Mouse (Mus musculus) MEL (cell line): ENCODE measurements at regions not wholly inside any gene's neighbourhood (a gene's known extent, or its start where the extent isn't known, plus 50 kb on each side); places are given as distances from the start of the nearest gene placed in this dataset.

Source experiments
- DNase-seq: peaks from one replicate; pipeline ENCODE4 v3.0.0; 2011; ENCODE audit warnings: low read depth, low spot score
- H3K27ac ChIP-seq: 2 replicates; pipeline ENCODE4 v1.5.1; 2012; ENCODE audit warnings: low read depth, mild to moderate bottlenecking, control low read depth, low read length, moderate library complexity; ENCODE audit not compliant: control insufficient read depth
- H3K27me3 ChIP-seq, 2 experiments: fragments of 150-350 bp in 1 of 2; sonication (generic) in 1 of 2; 2 replicates each; pipeline ENCODE4 v1.6.1; 2012; ENCODE audit warnings: low read length in 2 of 2, mild to moderate bottlenecking in 2 of 2, improper control_type of control experiment in 1 of 2, moderate library complexity in 1 of 2; ENCODE audit not compliant: insufficient read depth in 2 of 2, control insufficient read depth in 1 of 2
- H3K36me3 ChIP-seq, 2 experiments: 2 replicates each; pipeline ENCODE4 v1.6.1; 2012 to 2014; ENCODE audit warnings: low read length in 2 of 2, improper control_type of control experiment in 1 of 2, inconsistent platforms in 1 of 2, mild to moderate bottlenecking in 1 of 2; ENCODE audit not compliant: insufficient read depth in 2 of 2, control insufficient read depth in 1 of 2
- H3K4me1 ChIP-seq, 2 experiments: fragments of 150-350 bp in 1 of 2; sonication (generic) in 1 of 2; 2 replicates each; pipeline ENCODE4 v1.6.1; 2012; ENCODE audit warnings: low read length in 2 of 2, improper control_type of control experiment in 1 of 2, mild to moderate bottlenecking in 1 of 2; ENCODE audit not compliant: insufficient read depth in 2 of 2, control insufficient read depth in 1 of 2
- H3K4me3 ChIP-seq, 2 experiments: fragments of 150-350 bp in 1 of 2; sonication (generic) in 1 of 2; 2 replicates each; pipeline ENCODE4 v1.5.1; 2012; ENCODE audit warnings: low read depth in 2 of 2, low read length in 2 of 2, mild to moderate bottlenecking in 2 of 2, moderate library complexity in 2 of 2, control low read depth in 1 of 2, improper control_type of control experiment in 1 of 2; ENCODE audit not compliant: control insufficient read depth in 1 of 2, insufficient read depth in 1 of 2
- H3K79me2 ChIP-seq: 2 replicates; pipeline ENCODE4 v1.6.1; 2012; ENCODE audit warnings: mild to moderate bottlenecking, low read length, moderate library complexity; ENCODE audit not compliant: control insufficient read depth, poor library complexity, insufficient read depth
- H3K9ac ChIP-seq: 2 replicates; pipeline ENCODE4 v1.6.1; 2012; ENCODE audit warnings: low read depth, mild to moderate bottlenecking, control low read depth, low read length, moderate library complexity; ENCODE audit not compliant: control insufficient read depth, poor library complexity, severe bottlenecking
- H3K9me3 ChIP-seq: fragments of 150-350 bp; sonication (generic); replicated peaks from 2 replicates; pipeline ENCODE4 v1.6.1; 2012; ENCODE audit warnings: mild to moderate bottlenecking, low read length, improper control_type of control experiment, moderate library complexity; ENCODE audit not compliant: insufficient read depth
- CHD2 ChIP-seq: IDR thresholded peaks from 2 replicates; pipeline ENCODE4 v1.6.1; 2011; ENCODE audit warnings: low read length, improper control_type of control experiment
- CTCF ChIP-seq, 3 experiments: IDR thresholded peaks in 2 of 3; conservative IDR thresholded peaks in 1 of 3; 2 replicates each; pipeline ENCODE4 v1.5.1; 2011 to 2012; ENCODE audit warnings: low read length in 3 of 3, low read depth in 2 of 3, mild to moderate bottlenecking in 2 of 3, improper control_type of control experiment in 1 of 3, inconsistent platforms in 1 of 3, mixed read lengths in 1 of 3, moderate library complexity in 1 of 3; ENCODE audit not compliant: control insufficient read depth in 1 of 3, insufficient read depth in 1 of 3, poor library complexity in 1 of 3, severe bottlenecking in 1 of 3
- E2F4 ChIP-seq: IDR thresholded peaks from 2 replicates; pipeline ENCODE4 v1.6.1; 2011; ENCODE audit warnings: low read depth, low read length, improper control_type of control experiment, borderline replicate concordance
- GABPA ChIP-seq: IDR thresholded peaks from 2 replicates; pipeline ENCODE4 v1.6.1; 2012; ENCODE audit warnings: low read depth, mild to moderate bottlenecking, inconsistent platforms, low read length, improper control_type of control experiment, moderate library complexity
- HCFC1 ChIP-seq: IDR thresholded peaks from 2 replicates; pipeline ENCODE4 v1.6.1; 2012; ENCODE audit warnings: low read depth, mild to moderate bottlenecking, inconsistent platforms, low read length, improper control_type of control experiment, moderate library complexity
- MYB ChIP-seq: IDR thresholded peaks from 2 replicates; pipeline ENCODE4 v1.6.1; 2011; ENCODE audit warnings: mild to moderate bottlenecking, low read depth, low read length, improper control_type of control experiment
- NELFE ChIP-seq: IDR thresholded peaks from 2 replicates; pipeline ENCODE4 v1.6.1; 2011; ENCODE audit warnings: low read depth, low read length, improper control_type of control experiment
- NRF1 ChIP-seq: IDR thresholded peaks from 2 replicates; pipeline ENCODE4 v1.6.1; 2014; ENCODE audit warnings: low read depth, mild to moderate bottlenecking, inconsistent platforms, low read length, improper control_type of control experiment, moderate library complexity; ENCODE audit not compliant: poor library complexity, insufficient read depth, severe bottlenecking
- POLR2AphosphoS5 ChIP-seq: IDR thresholded peaks from 2 replicates; pipeline ENCODE4 v1.6.1; 2012; ENCODE audit warnings: low read depth, borderline replicate concordance, mild to moderate bottlenecking, inconsistent platforms, low read length, moderate library complexity, mixed read lengths
- RCOR1 ChIP-seq: IDR thresholded peaks from 2 replicates; pipeline ENCODE4 v1.6.1; 2012; ENCODE audit warnings: low read depth, mild to moderate bottlenecking, inconsistent platforms, low read length, improper control_type of control experiment
- SIN3A ChIP-seq: IDR thresholded peaks from 2 replicates; pipeline ENCODE4 v1.6.1; 2012; ENCODE audit warnings: low read length, improper control_type of control experiment, inconsistent platforms
- TBP ChIP-seq: IDR thresholded peaks from 2 replicates; pipeline ENCODE4 v1.8.0; 2011; ENCODE audit warnings: low read depth, low read length, improper control_type of control experiment
- TCF12 ChIP-seq: IDR thresholded peaks from 2 replicates; pipeline ENCODE4 v1.6.1; 2014; ENCODE audit warnings: low read depth, mild to moderate bottlenecking, inconsistent platforms, low read length, improper control_type of control experiment, moderate library complexity
- UBTF ChIP-seq: IDR thresholded peaks from 2 replicates; pipeline ENCODE4 v1.6.1; 2012; ENCODE audit warnings: low read depth, mild to moderate bottlenecking, inconsistent platforms, low read length, improper control_type of control experiment, moderate library complexity, borderline replicate concordance; ENCODE audit not compliant: insufficient read depth
- USF1 ChIP-seq: IDR thresholded peaks from 2 replicates; pipeline ENCODE4 v1.6.1; 2014; ENCODE audit warnings: low read depth, mild to moderate bottlenecking, inconsistent platforms, low read length, improper control_type of control experiment, moderate library complexity
- ZNF384 ChIP-seq: IDR thresholded peaks from 2 replicates; pipeline ENCODE4 v1.6.1; 2012; ENCODE audit warnings: low read depth, mild to moderate bottlenecking, inconsistent platforms, low read length, improper control_type of control experiment

- H3K4me1 ChIP-seq = no peaks in the 10 kb centered on the region
- no peaks in the 10 kb centered on the region for H3K36me3 ChIP-seq
- no peak overlapping the region for H3K9ac ChIP-seq
- H3K27ac ChIP-seq = no peak overlapping the region
- TF ChIP-seq TCF12 = no peak
- TF ChIP-seq SIN3A = no peak
- TF ChIP-seq CTCF (IDR thresholded peaks at IDR 0.05 in 2 of 3, conservative IDR thresholded peaks at IDR 0.05 in 1 of 3; ENCODE audit: control insufficient read depth in 1 of 3, insufficient read depth in 1 of 3, low read depth in 2 of 3, low read length in 3 of 3, poor library complexity in 1 of 3, severe bottlenecking in 1 of 3) = no peak
- no peak for TF ChIP-seq NRF1
- no peak for TF ChIP-seq RCOR1
- TF ChIP-seq UBTF = no peak
- no peak for TF ChIP-seq CHD2
- no peak for TF ChIP-seq NELFE
- TF ChIP-seq HCFC1 = no peak
- no peak for TF ChIP-seq TBP
- no peak for TF ChIP-seq USF1
- no peak for TF ChIP-seq MYB
- TF ChIP-seq POLR2AphosphoS5 = no peak
- no peak for TF ChIP-seq GABPA
- no peak for TF ChIP-seq ZNF384
- no peak for TF ChIP-seq E2F4
- no peak overlapping the region for H3K4me3 ChIP-seq
- no peak for DNase-seq
- H3K79me2 ChIP-seq = no peaks in the 10 kb centered on the region
- no peaks in the 10 kb centered on the region for H3K9me3 ChIP-seq
- no peaks in the 10 kb centered on the region for H3K27me3 ChIP-seq
Measured at GRCm38 (mm10) chr1:194342568-194342967, 275.4 kb upstream of the Plxna2 start.

GRCm38 (mm10) chr1:194341758-194342157 is 276.3 kb upstream of the Plxna2 start:
- Histone ChIP-seq H3K79me2 (no peaks in the 10 kb centered on the region), H3K9ac (no peak overlapping the region), H3K27ac (no peak overlapping the region)
- TF ChIP-seq ZNF384 = no peak
- no peak for TF ChIP-seq MYB
- TF ChIP-seq, all 39 proteins: peak for 0
- DNase-seq = no peak
- no peak overlapping the region for H3K4me3 ChIP-seq
- no peaks in the 10 kb centered on the region for H3K4me1 ChIP-seq
- H3K27me3 ChIP-seq = no peaks in the 10 kb centered on the region
- H3K36me3 ChIP-seq = no peaks in the 10 kb centered on the region
- no peaks in the 10 kb centered on the region for H3K9me3 ChIP-seq
